Mouse (Mus musculus): ENCODE results near the gene Hoxc8.

The Hoxc8 gene

GRCm38 (mm10) chr15:102972753-102973152, 17.7 kb upstream of the Hoxc8 start:
- Histone ChIP-seq H3K27me3 (ENCODE audit: control insufficient read depth, insufficient read depth, low read length, poor library complexity, severe bottlenecking) (no peaks in the 10 kb centered on the region; the same call in 1 of the 2 replicates), H3K36me3 (ENCODE audit: control insufficient read depth, insufficient read depth, low read length, poor library complexity, severe bottlenecking) (no peaks in the 10 kb centered on the region)
- DNase-seq (ENCODE audit: low read depth, low spot score): no peak

GRCm38 (mm10) chr15:102975034-102975433, 15.4 kb upstream of the Hoxc8 start:
- no peak for DNase-seq (ENCODE audit: low read depth, low spot score)
- Histone ChIP-seq H3K27me3 (ENCODE audit: control insufficient read depth, insufficient read depth, low read length, poor library complexity, severe bottlenecking) (peaks cover 1% of the 10 kb centered on the region), H3K36me3 (ENCODE audit: control insufficient read depth, insufficient read depth, low read length, poor library complexity, severe bottlenecking) (no peaks in the 10 kb centered on the region)

GRCm38 (mm10) chr15:102975688-102976111, 14.7 kb upstream of the Hoxc8 start:
- Histone ChIP-seq H3K27me3 (ENCODE audit: control insufficient read depth, insufficient read depth, low read length, poor library complexity, severe bottlenecking) (peaks cover 2% of the 10 kb centered on the region), H3K36me3 (ENCODE audit: control insufficient read depth, insufficient read depth, low read length, poor library complexity, severe bottlenecking) (no peaks in the 10 kb centered on the region)
- no peak for DNase-seq (ENCODE audit: low read depth, low spot score)

GRCm38 (mm10) chr15:102976171-102976570, 14.2 kb upstream of the Hoxc8 start, which contains the start of gene Hoxc9:
Gene Hoxc9 (plus strand): TSS chr15:102976439.
- Histone ChIP-seq H3K36me3 (ENCODE audit: control insufficient read depth, insufficient read depth, low read length, poor library complexity, severe bottlenecking) (no peaks in the 10 kb centered on the region), H3K27me3 (ENCODE audit: control insufficient read depth, insufficient read depth, low read length, poor library complexity, severe bottlenecking) (peaks cover 2% of the 10 kb centered on the region)
- no peak for DNase-seq (ENCODE audit: low read depth, low spot score)

GRCm38 (mm10) chr15:102976631-102977422, 13.6 kb upstream of the Hoxc8 start:
- DNase-seq (ENCODE audit: low read depth, low spot score): no peak

GRCm38 (mm10) chr15:102977423-102977974, 12.9 kb upstream of the Hoxc8 start:
- H3K27me3 ChIP-seq (ENCODE audit: control insufficient read depth, insufficient read depth, low read length, poor library complexity, severe bottlenecking): peaks cover 2% of the 10 kb centered on the region
- DNase-seq (ENCODE audit: low read depth, low spot score): no peak
- no peaks in the 10 kb centered on the region for H3K36me3 ChIP-seq (ENCODE audit: control insufficient read depth, insufficient read depth, low read length, poor library complexity, severe bottlenecking)

More at GRCm38 (mm10) chr15:102976631-102977422, 13.6 kb upstream of the Hoxc8 start:
- Histone ChIP-seq H3K36me3 (ENCODE audit: control insufficient read depth, insufficient read depth, low read length, poor library complexity, severe bottlenecking) (no peaks in the 10 kb centered on the region), H3K27me3 (ENCODE audit: control insufficient read depth, insufficient read depth, low read length, poor library complexity, severe bottlenecking) (peaks cover 2% of the 10 kb centered on the region)

GRCm38 (mm10) chr15:102978615-102979515, 11.5 kb upstream of the Hoxc8 start:
- no peaks in the 10 kb centered on the region for H3K36me3 ChIP-seq (ENCODE audit: control insufficient read depth, insufficient read depth, low read length, poor library complexity, severe bottlenecking)
- DNase-seq (ENCODE audit: low read depth, low spot score): peak; percentile 36
- H3K27me3 ChIP-seq (ENCODE audit: control insufficient read depth, insufficient read depth, low read length, poor library complexity, severe bottlenecking): peaks cover 2% of the 10 kb centered on the region

- no peak for DNase-seq (ENCODE audit: low read depth, low spot score)
- Histone ChIP-seq H3K27me3 (ENCODE audit: control insufficient read depth, insufficient read depth, low read length, poor library complexity, severe bottlenecking) (peaks cover 2% of the 10 kb centered on the region), H3K36me3 (ENCODE audit: control insufficient read depth, insufficient read depth, low read length, poor library complexity, severe bottlenecking) (no peaks in the 10 kb centered on the region)
Observed at GRCm38 (mm10) chr15:102979936-102980335, 10.5 kb upstream of the Hoxc8 start.

GRCm38 (mm10) chr15:102980352-102980751, 10.1 kb upstream of the Hoxc8 start:
- H3K36me3 ChIP-seq (ENCODE audit: control insufficient read depth, insufficient read depth, low read length, poor library complexity, severe bottlenecking): no peaks in the 10 kb centered on the region
- DNase-seq (ENCODE audit: low read depth, low spot score): no peak
- H3K27me3 ChIP-seq (ENCODE audit: control insufficient read depth, insufficient read depth, low read length, poor library complexity, severe bottlenecking): peaks cover 2% of the 10 kb centered on the region

- Histone ChIP-seq H3K36me3 (ENCODE audit: control insufficient read depth, insufficient read depth, low read length, poor library complexity, severe bottlenecking) (no peaks in the 10 kb centered on the region), H3K27me3 (ENCODE audit: control insufficient read depth, insufficient read depth, low read length, poor library complexity, severe bottlenecking) (peaks cover 2% of the 10 kb centered on the region)
- no peak for DNase-seq (ENCODE audit: low read depth, low spot score)
Observed at GRCm38 (mm10) chr15:102980912-102981311, 9.5 kb upstream of the Hoxc8 start.

- Histone ChIP-seq H3K27me3 (ENCODE audit: control insufficient read depth, insufficient read depth, low read length, poor library complexity, severe bottlenecking) (peaks cover 2% of the 10 kb centered on the region), H3K36me3 (ENCODE audit: control insufficient read depth, insufficient read depth, low read length, poor library complexity, severe bottlenecking) (no peaks in the 10 kb centered on the region)
- no peak for DNase-seq (ENCODE audit: low read depth, low spot score)
Observed at GRCm38 (mm10) chr15:102981379-102982288, 8.8 kb upstream of the Hoxc8 start.

GRCm38 (mm10) chr15:102983716-102984115, 6.7 kb upstream of the Hoxc8 start:
- H3K27me3 ChIP-seq (ENCODE audit: control insufficient read depth, insufficient read depth, low read length, poor library complexity, severe bottlenecking): peaks cover 2% of the 10 kb centered on the region
- DNase-seq (ENCODE audit: low read depth, low spot score): no peak

GRCm38 (mm10) chr15:102984521-102984920, 5.9 kb upstream of the Hoxc8 start:
- peaks cover 2% of the 10 kb centered on the region; the same call in 1 of the 2 replicates for H3K27me3 ChIP-seq (ENCODE audit: control insufficient read depth, insufficient read depth, low read length, poor library complexity, severe bottlenecking)
- H3K36me3 ChIP-seq (ENCODE audit: control insufficient read depth, insufficient read depth, low read length, poor library complexity, severe bottlenecking): no peaks in the 10 kb centered on the region
- no peak for DNase-seq (ENCODE audit: low read depth, low spot score)

More at GRCm38 (mm10) chr15:102983716-102984115, 6.7 kb upstream of the Hoxc8 start:
- no peaks in the 10 kb centered on the region for H3K36me3 ChIP-seq (ENCODE audit: control insufficient read depth, insufficient read depth, low read length, poor library complexity, severe bottlenecking)

- no peak for DNase-seq (ENCODE audit: low read depth, low spot score)
- Histone ChIP-seq H3K36me3 (ENCODE audit: control insufficient read depth, insufficient read depth, low read length, poor library complexity, severe bottlenecking) (no peaks in the 10 kb centered on the region), H3K27me3 (ENCODE audit: control insufficient read depth, insufficient read depth, low read length, poor library complexity, severe bottlenecking) (peaks cover 2% of the 10 kb centered on the region; the same call in 1 of the 2 replicates)
Observed at GRCm38 (mm10) chr15:102984925-102985324, 5.5 kb upstream of the Hoxc8 start.
